Mouse (Mus musculus) ES-E14 (cell line): Measurements from ENCODE around the gene Thrb.

Source experiments
- CHD2 ChIP-seq: IDR thresholded peaks from 2 replicates; pipeline ENCODE4 v1.6.1; 2014; ENCODE audit warnings: mild to moderate bottlenecking, low read depth, low read length, inconsistent platforms
- MAFK ChIP-seq: IDR thresholded peaks from 2 replicates; pipeline ENCODE4 v1.6.1; 2014; ENCODE audit warnings: mild to moderate bottlenecking, low read depth, low read length, inconsistent platforms; ENCODE audit not compliant: insufficient read depth
- ZC3H11A ChIP-seq: IDR thresholded peaks from 2 replicates; pipeline ENCODE4 v1.6.1; 2012; ENCODE audit warnings: low read depth, mild to moderate bottlenecking, inconsistent platforms, low read length, borderline replicate concordance
- ZNF384 ChIP-seq: IDR thresholded peaks from 2 replicates; pipeline ENCODE4 v1.6.1; 2012; ENCODE audit warnings: low read depth, low read length, inconsistent platforms

- TF ChIP-seq ZNF384 (no peak), MAFK (no peak), ZC3H11A (no peak), CHD2 (no peak)
Observed at GRCm38 (mm10) chr14:17621671-17622070, 38.4 kb upstream of the Thrb start.
